Mouse (Mus musculus): ENCODE measurements around the gene Rps15.

DNA sequence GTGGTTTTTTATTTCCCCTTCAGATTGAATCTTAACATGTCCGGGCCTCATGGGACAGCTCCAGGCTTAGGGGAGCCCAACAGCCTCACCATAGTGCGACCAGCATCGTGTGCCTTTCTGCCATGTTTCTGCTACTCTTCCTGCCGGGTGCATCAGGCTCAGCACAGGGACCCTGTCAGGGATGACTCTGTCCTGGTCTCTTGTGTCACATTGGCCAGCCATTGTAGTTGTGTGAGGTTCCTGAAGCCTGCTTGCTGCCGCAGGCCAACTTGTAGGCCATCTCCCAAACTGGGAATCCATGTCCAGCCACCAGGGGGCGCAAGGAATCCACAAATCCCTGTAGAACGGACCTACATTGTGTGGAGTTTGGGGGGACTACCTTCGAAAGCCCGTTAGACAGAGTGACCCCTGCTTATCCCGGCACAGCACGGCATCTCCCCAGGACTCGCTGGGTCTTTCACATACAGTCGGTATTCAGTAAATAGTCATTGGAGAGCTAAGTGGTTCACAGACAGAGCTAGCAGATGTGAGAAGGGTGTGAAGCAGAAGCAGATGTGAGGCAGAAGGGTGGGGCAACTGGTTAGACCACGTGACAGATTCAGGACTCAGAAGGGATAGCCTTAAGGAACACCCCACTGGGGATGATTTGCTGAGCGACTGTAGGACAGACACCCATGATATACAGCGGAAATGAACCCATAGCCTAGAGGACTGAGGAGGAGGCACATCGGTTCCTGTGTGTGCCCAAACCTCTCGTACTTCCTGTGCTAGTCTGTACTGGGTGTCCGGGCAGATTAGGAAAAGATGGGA is 47.9 kb downstream of the Rps15 start:
- TF ChIP-seq ZNF384 (IDR thresholded peaks at IDR 0.05; ENCODE audit: low read depth, low read length) (no peak), MAFK (IDR thresholded peaks at IDR 0.05; ENCODE audit: insufficient read depth, low read depth, low read length) (no peak)
